In genomic region chr12:82224848-82225247, GRCm38 (mm10) we compare ENCODE assay signal across 29 mouse cellular contexts. TPM values are rescaled to one million over a fixed set of nuclear protein-coding genes. Genes with fewer than 3 reads are reported as not detected.
A peak's percentile ranks its signal among the peaks of the same experiment; 100 is the strongest.
DNase-seq lines count a peak whose midpoint lies in the region; ATAC-seq and TF ChIP-seq lines count a peak whose summit lies in the region.
"Had no signal": no experiment of that assay in that cellular context is flagged by ENCODE, and none has a peak within 500 bp of the region (broad histone marks: within the 10 kb centered on the region; RNA-seq: fewer than 3 reads in every experiment).

No protein-coding gene starts in this region.

- no peak for DNase-seq in G1E (ENCODE audit: low spot score)
- DNase-seq in adrenal gland, postnatal 25 days, result no peak
- no peak for DNase-seq in embryo, embryonic 10 days (ENCODE audit: low spot score)
- DNase-seq: adrenal gland, adult 2 months; adrenal gland, postnatal 14 days; cerebellum, adult 11 months; cerebellum, adult 2 months; cerebellum, adult 9-11 months; cerebellum, postnatal 25 days; embryo, embryonic 11 days; forebrain, postnatal 0 days; gastrocnemius, postnatal 25 days; heart, adult 18-20 months; heart, postnatal 10 days; heart, postnatal 36 days had no signal

- TF ChIP-seq CTCF in G1E (IDR thresholded peaks at IDR 0.05; ENCODE audit: low read depth, low read length), result no peak
- no peak for TF ChIP-seq CTCF in bone marrow macrophage, adult 2 months (IDR thresholded peaks at IDR 0.05; ENCODE audit: low read depth, low read length)

- H3K4me3 ChIP-seq in megakaryocyte, embryonic 14.5 days (replicated peaks), result peak overlapping the region; percentile 31
- H3K4me3 ChIP-seq in G1E (ENCODE audit: low read depth, low read length), result peak overlapping the region; percentile 36; the same call in 1 of the 2 replicates
- no peak overlapping the region for H3K4me3 ChIP-seq in bone marrow macrophage, adult 2 months (ENCODE audit: insufficient read depth, low read length)
- H3K4me3 ChIP-seq: embryonic facial prominence, embryonic 10.5 days; embryonic facial prominence, embryonic 13.5 days; erythroblast, embryonic 14.5 days; forebrain, embryonic 10.5 days; forebrain, embryonic 13.5 days; heart, embryonic 12.5 days; heart, embryonic 15.5 days; hindbrain, embryonic 10.5 days; hindbrain, embryonic 13.5 days had no signal

- H3K36me3 ChIP-seq in megakaryocyte, embryonic 14.5 days (replicated peaks; ENCODE audit: low read length), result no peaks in the 10 kb centered on the region
- peaks cover 77% of the 10 kb centered on the region for H3K36me3 ChIP-seq in G1E (replicated peaks)
- H3K36me3 ChIP-seq: embryonic facial prominence, embryonic 10.5 days; embryonic facial prominence, embryonic 13.5 days; forebrain, embryonic 10.5 days; heart, embryonic 12.5 days; heart, embryonic 15.5 days; hindbrain, embryonic 10.5 days; hindbrain, embryonic 13.5 days had no signal

- H3K4me1 ChIP-seq in megakaryocyte, embryonic 14.5 days, result peaks cover 96% of the 10 kb centered on the region
- H3K4me1 ChIP-seq in G1E (ENCODE audit: insufficient read depth, low read depth, low read length), result peaks cover 92% of the 10 kb centered on the region
- H3K4me1 ChIP-seq in bone marrow macrophage, adult 2 months (ENCODE audit: control insufficient read depth, insufficient read depth, low read length), result peaks cover 37% of the 10 kb centered on the region

- TF ChIP-seq POLR2A in bone marrow macrophage, adult 2 months (IDR thresholded peaks at IDR 0.05; ENCODE audit: borderline replicate concordance, low read depth, low read length), result no peak

- H3K27ac ChIP-seq in bone marrow macrophage, adult 2 months (ENCODE audit: insufficient read depth, low read depth, low read length), result peak overlapping the region; percentile 2; the same call in 1 of the 2 replicates
- H3K27ac ChIP-seq: embryonic facial prominence, embryonic 10.5 days; forebrain, embryonic 10.5 days; forebrain, embryonic 13.5 days; hindbrain, embryonic 10.5 days; hindbrain, embryonic 13.5 days; hindbrain, postnatal 0 days had no signal

- H3K9me3 ChIP-seq in megakaryocyte, embryonic 14.5 days, result no peaks in the 10 kb centered on the region
- H3K9me3 ChIP-seq in G1E (replicated peaks), result no peaks in the 10 kb centered on the region
- H3K9me3 ChIP-seq: embryonic facial prominence, embryonic 10.5 days; embryonic facial prominence, embryonic 13.5 days; forebrain, embryonic 10.5 days; forebrain, embryonic 13.5 days; heart, embryonic 12.5 days; heart, embryonic 15.5 days; hindbrain, embryonic 10.5 days; hindbrain, embryonic 13.5 days had no signal

- no peak for ATAC-seq in megakaryocyte, adult 5-6 weeks (ENCODE audit: poor library complexity, severe bottlenecking)
- ATAC-seq in G1E (ENCODE audit: extremely low read depth, insufficient number of reproducible peaks, low FRiP score, poor library complexity, severe bottlenecking), result no peak
- ATAC-seq: forebrain, embryonic 13.5 days; forebrain, postnatal 0 days; hindbrain, postnatal 0 days; intestine, embryonic 16.5 days had no signal

- no peaks in the 10 kb centered on the region for H3K27me3 ChIP-seq in megakaryocyte, embryonic 14.5 days (replicated peaks)
- no peaks in the 10 kb centered on the region for H3K27me3 ChIP-seq in G1E (ENCODE audit: insufficient read depth, low read length)
- H3K27me3 ChIP-seq: embryonic facial prominence, embryonic 13.5 days; forebrain, embryonic 13.5 days; heart, embryonic 12.5 days; heart, embryonic 15.5 days; hindbrain, embryonic 13.5 days had no signal

RNA-seq across cellular contexts. Expression of gene Sipa1l1, which starts 55.7 kb away (rescaled TPM):
- polyA plus RNA-seq in megakaryocyte, embryonic 14.5 days (2012; ENCODE audit: insufficient read depth, low replicate concordance), result 9.3 and 12.0 TPM in 2 replicates
- 7.0 and 7.8 TPM in 2 replicates for total RNA-seq in megakaryocyte, adult 5-6 weeks (2015)
- total RNA-seq in megakaryocyte, adult 5-6 weeks (2017), result 8.1 and 8.9 TPM in 2 replicates
- total RNA-seq in G1E (2014; fragmentation: Nextera tagmentation) (330 and 365 TPM in 2 replicates), G1E (2017) (145 and 161 TPM in 2 replicates)
- 107 and 141 TPM in 2 replicates for polyA plus RNA-seq in G1E (2012)
- polyA plus RNA-seq in bone marrow macrophage, adult 2 months (2012; ENCODE audit: insufficient read depth, insufficient read length, missing spikeins), result 16.7 and 17.2 TPM in 2 replicates
- total RNA-seq in adrenal gland, postnatal 25 days (2021), result 30.1 and 30.6 TPM in 2 replicates
